Mouse (Mus musculus) hindbrain, embryonic 13.5 days (tissue): ENCODE results near the gene Celf2. TPM values are rescaled to one million over a fixed set of nuclear protein-coding genes. Genes with fewer than 3 reads are reported as not detected.
"Not testable (repeated sequence)": the region's sequence is repeated elsewhere in the genome, so short reads cannot be mapped to it uniquely, and the experiment has no call there.

Experiments used
- ATAC-seq: fragments of 200-750 bp; cut with Nextera tagmentation; 2 replicates; pipeline ENCODE4 v1.8.0; 2017; ENCODE audit warnings: moderate TSS enrichment; ENCODE audit not compliant: low FRiP score
- H3K27ac ChIP-seq: fragments of 300-500 bp; sonication (generic); 2 replicates; pipeline ENCODE4 v1.5.1; 2015; ENCODE audit warnings: inconsistent platforms, mild to moderate bottlenecking, moderate library complexity
- H3K27me3 ChIP-seq: fragments of 300-500 bp; sonication (generic); 2 replicates; pipeline ENCODE4 v1.6.1; 2015; ENCODE audit warnings: mild to moderate bottlenecking, inconsistent platforms
- H3K36me3 ChIP-seq: fragments of 300-500 bp; sonication (generic); 2 replicates; pipeline ENCODE4 v1.6.1; 2015; ENCODE audit warnings: mild to moderate bottlenecking, inconsistent platforms
- H3K4me1 ChIP-seq: fragments of 300-500 bp; sonication (generic); replicated peaks from 2 replicates; pipeline ENCODE4 v1.6.1; 2015; ENCODE audit warnings: inconsistent platforms
- H3K4me2 ChIP-seq: fragments of 300-500 bp; sonication (generic); 2 replicates; pipeline ENCODE4 v1.6.1; 2015; ENCODE audit warnings: inconsistent platforms, mild to moderate bottlenecking, moderate library complexity
- H3K4me3 ChIP-seq: fragments of 300-500 bp; sonication (generic); 2 replicates; pipeline ENCODE4 v1.5.1; 2015; ENCODE audit warnings: mild to moderate bottlenecking, inconsistent platforms
- H3K9ac ChIP-seq: fragments of 300-500 bp; sonication (generic); 2 replicates; pipeline ENCODE4 v1.6.1; 2015; ENCODE audit warnings: mild to moderate bottlenecking, inconsistent platforms
- H3K9me3 ChIP-seq: fragments of 300-500 bp; sonication (generic); 2 replicates; pipeline ENCODE4 v1.6.1; 2016; ENCODE audit warnings: inconsistent platforms
- WGBS: fragments of 180-500 bp; shearing (Covaris S2); methylation state at CpG from one replicate; pipeline ENCODE4 v1.1.7; 2015; 5-methylcytosine and 5-hydroxymethylcytosine counted together
- polyA plus RNA-seq: library from polyadenylated mRNA; unstranded; fragments of >200 nt; fragmentation: Nextera tagmentation; extraction: Ambion mirVana; gene quantifications from 2 replicates; pipeline ENCODE4 v1.2.1, GENCODE M21; 2015

The Celf2 gene
- polyA plus RNA-seq, 1 experiment from 2014 or later = 164 TPM

DNA sequence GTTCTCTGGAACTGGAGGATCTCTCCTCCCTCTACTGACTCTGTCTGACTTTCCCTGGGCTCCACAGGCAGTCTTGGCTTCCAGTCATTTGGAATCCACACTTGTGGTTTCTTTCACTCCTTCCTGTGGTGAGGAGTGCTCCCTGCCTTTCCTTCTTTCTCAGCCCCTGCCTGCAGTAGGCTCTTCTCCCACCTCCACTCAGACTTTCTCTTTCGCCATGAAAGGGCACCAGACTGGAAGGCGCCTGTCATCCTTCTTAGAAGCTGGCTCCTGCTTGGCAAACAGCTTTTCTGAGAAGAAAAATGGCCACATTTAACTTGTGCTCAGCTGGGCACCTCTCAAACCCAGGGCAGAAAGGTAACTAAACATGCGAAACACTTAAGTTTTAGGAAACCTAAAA, 915.2 kb downstream of the Celf2 start:
- H3K27ac ChIP-seq = peak overlapping the region; percentile 78
- H3K4me3 ChIP-seq = no peak overlapping the region
- H3K9ac ChIP-seq = no peak overlapping the region
- peaks cover 17% of the 10 kb centered on the region for H3K4me1 ChIP-seq
- no peak overlapping the region for H3K4me2 ChIP-seq
- 46% methylated on average over 3 of the region's 3 CpGs for WGBS
- H3K27me3 ChIP-seq = no peaks in the 10 kb centered on the region
- H3K9me3 ChIP-seq = no peaks in the 10 kb centered on the region
- peaks cover 20% of the 10 kb centered on the region for H3K36me3 ChIP-seq
- peak; percentile 9; the same call in 1 of the 2 replicates for ATAC-seq

DNA sequence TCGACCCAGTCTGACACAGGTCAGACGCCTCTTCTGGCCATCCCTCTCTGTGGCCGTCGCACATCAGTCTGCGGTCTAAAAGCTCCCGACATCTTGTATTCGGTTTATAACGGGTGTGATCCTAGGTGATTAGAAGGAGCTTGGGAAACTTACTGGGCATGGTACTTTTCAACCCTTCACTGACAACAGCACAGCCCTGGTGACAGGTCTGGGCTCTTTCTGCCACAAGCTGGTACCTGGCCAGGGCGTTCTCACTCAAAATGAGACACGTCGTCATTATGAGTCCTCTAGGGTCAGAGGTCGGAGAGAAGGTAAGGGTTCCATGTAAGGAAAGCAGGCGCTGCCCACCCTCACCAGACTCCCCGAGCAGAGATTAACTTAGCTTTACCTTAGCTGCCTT, 915.6 kb downstream of the Celf2 start:
- WGBS = 81% methylated on average over 14 of the region's 14 CpGs
- H3K27me3 ChIP-seq = no peaks in the 10 kb centered on the region
- H3K9me3 ChIP-seq = no peaks in the 10 kb centered on the region
- ATAC-seq = peak; percentile 26; the same call in 1 of the 2 replicates
- H3K27ac ChIP-seq = peak overlapping the region; percentile 78
- peaks cover 20% of the 10 kb centered on the region for H3K36me3 ChIP-seq
- H3K4me1 ChIP-seq = peaks cover 17% of the 10 kb centered on the region
- no peak overlapping the region for H3K4me2 ChIP-seq
- H3K9ac ChIP-seq = no peak overlapping the region
- no peak overlapping the region for H3K4me3 ChIP-seq

DNA sequence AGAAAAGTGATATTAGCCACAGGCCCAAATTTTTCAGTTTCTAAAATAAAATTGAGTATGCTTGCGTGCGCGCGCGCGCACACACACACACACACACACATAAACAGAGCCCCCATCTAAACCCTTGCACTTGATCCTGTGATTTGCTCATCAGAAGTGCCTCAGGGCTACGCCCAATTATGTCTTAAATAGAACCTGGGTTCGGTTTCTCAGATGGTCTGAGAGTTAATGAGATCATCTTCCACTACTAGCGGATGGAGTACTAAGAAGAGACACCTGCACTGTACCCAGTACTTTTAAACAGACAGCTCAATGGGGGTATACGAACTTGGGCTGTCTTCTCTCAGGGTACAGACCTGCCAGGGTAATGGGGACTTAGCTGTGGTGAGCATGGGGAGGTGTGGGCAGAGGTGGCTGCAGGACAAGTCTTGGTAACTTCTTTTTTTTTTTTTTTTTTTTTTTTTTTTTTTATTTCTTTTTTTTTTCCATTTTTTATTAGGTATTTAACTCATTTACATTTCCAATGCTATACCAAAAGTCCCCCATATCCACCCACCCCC, 923.2 kb downstream of the Celf2 start:
- WGBS = 92% methylated on average over 10 of the region's 10 CpGs
- no peak overlapping the region for H3K4me3 ChIP-seq
- peaks cover 12% of the 10 kb centered on the region for H3K36me3 ChIP-seq
- H3K9ac ChIP-seq = no peak overlapping the region
- H3K4me1 ChIP-seq = peaks cover 4% of the 10 kb centered on the region; the same call in 1 of the 2 replicates
- H3K27me3 ChIP-seq = no peaks in the 10 kb centered on the region
- ATAC-seq = 0 out of 2 replicates have a peak, but pooled peaks have one; percentile 13
- H3K9me3 ChIP-seq = no peaks in the 10 kb centered on the region
- no peak overlapping the region for H3K27ac ChIP-seq
- H3K4me2 ChIP-seq = no peak overlapping the region

DNA sequence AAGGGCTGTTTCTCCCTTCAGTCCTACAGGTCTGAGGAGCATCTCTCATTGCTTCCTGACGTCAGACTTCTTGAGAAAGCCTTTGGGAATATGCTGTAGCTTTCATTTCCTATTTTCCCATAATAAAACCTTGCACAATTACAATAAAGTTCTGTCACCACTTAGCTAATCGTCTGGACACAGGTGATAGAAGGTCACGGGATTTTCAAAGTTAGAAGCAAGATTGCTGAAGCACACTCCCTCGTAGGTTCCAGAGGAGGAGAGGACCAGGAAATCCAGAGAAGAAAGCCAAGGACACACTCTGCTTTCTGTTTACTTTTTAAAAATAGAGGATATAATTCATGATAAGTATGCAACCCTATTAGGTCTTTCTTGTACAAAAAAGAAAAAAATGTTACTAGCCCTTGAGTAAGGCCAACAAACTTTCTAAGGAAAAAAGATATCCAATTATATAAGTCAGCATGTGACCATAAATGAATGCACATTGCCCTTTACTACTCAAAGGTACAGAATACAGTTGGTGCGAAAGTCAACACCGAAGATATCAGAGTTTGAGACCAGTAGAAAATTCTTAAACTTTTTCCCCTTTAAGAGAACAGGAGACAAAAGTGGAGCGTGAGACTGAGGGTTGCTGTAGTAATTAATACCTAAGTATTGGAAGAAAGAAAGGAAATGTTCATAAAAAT, 924.2 kb downstream of the Celf2 start:
- H3K27ac ChIP-seq = no peak overlapping the region
- peaks cover 7% of the 10 kb centered on the region; the same call in 1 of the 2 replicates for H3K4me1 ChIP-seq
- no peak for ATAC-seq
- H3K4me2 ChIP-seq = no peak overlapping the region
- H3K9ac ChIP-seq = no peak overlapping the region
- 90% methylated on average over 7 of the region's 7 CpGs for WGBS
- H3K27me3 ChIP-seq = no peaks in the 10 kb centered on the region
- H3K9me3 ChIP-seq = no peaks in the 10 kb centered on the region
- peaks cover 12% of the 10 kb centered on the region for H3K36me3 ChIP-seq
- H3K4me3 ChIP-seq = no peak overlapping the region

DNA sequence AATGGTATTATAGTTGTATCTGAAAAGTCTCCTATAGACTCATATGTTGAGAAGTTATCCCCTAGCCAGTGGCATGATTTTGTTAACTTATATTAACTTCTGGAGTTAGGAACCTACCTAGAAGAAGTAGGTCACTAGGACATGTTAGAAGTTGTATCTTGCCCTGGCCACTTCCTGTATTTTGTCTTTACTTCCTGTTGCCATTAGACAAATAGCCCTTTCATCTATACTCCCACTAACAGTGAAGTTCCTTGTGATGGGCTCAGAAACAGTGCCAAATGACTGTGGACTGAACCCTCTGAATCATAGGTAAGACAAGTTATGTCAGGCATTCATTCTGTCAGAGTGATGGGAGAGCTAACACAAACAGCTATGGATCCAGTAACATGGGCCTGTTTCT, 926.7 kb downstream of the Celf2 start:
- no peak overlapping the region for H3K27ac ChIP-seq
- peaks cover 7% of the 10 kb centered on the region; the same call in 1 of the 2 replicates for H3K4me1 ChIP-seq
- no peak overlapping the region for H3K4me3 ChIP-seq
- H3K27me3 ChIP-seq = no peaks in the 10 kb centered on the region
- no peak overlapping the region for H3K4me2 ChIP-seq
- no peaks in the 10 kb centered on the region for H3K9me3 ChIP-seq
- no peak overlapping the region for H3K9ac ChIP-seq
- H3K36me3 ChIP-seq = peaks cover 12% of the 10 kb centered on the region
- ATAC-seq = no peak

DNA sequence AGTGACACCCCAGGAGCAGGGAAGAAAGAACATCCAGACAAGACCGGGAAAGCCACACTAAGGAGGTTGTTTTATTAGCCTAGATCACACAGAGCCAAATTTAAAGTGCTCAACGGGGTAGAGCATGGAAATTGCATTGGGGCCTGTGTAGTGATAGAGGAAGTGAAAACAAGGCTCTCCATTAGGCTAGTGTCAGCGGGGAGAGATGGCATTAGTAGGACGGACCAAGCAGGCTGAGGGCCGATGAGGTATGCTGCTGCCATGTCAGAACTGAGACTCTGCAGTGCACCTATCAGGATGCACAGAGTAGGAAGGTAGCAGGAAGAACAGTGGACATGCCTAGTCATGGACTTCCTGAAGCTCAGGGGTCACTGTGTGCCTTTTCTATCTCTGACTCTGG, 929.3 kb downstream of the Celf2 start:
- Histone ChIP-seq H3K4me2 (no peak overlapping the region), H3K4me1 (0 out of 2 replicates have a peak, but pooled peaks cover 3% of the 10 kb centered on the region), H3K9me3 (no peaks in the 10 kb centered on the region), H3K36me3 (peaks cover 12% of the 10 kb centered on the region), H3K27ac (peak overlapping the region; percentile 18; the same call in 1 of the 2 replicates), H3K27me3 (no peaks in the 10 kb centered on the region), H3K9ac (no peak overlapping the region), H3K4me3 (no peak overlapping the region)
- 77% methylated on average over 5 of the region's 5 CpGs for WGBS
- no peak for ATAC-seq

DNA sequence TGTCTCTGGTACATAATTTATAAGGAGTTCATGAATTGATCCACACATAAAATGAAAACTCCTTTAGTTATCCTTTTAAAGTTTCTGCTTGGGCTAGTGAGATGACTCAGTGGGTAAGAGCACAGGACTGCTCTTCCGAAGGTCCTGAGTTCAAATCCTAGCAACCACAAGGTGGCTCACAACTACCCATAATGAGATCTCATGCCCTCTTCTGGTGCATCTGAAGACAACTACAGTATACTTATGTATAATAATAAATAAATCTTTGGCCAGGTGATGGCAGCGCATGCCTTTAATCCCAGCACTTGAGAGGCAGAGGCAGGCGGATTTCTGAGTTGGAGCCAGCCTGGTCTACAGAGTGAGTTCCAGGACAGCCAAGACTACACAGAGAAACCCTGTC, 934.0 kb downstream of the Celf2 start:
- not testable (repeated sequence) for ATAC-seq, H3K4me3 ChIP-seq, H3K27ac ChIP-seq, H3K9ac ChIP-seq, H3K4me2 ChIP-seq, H3K36me3 ChIP-seq, H3K27me3 ChIP-seq, H3K9me3 ChIP-seq, H3K4me1 ChIP-seq
- WGBS = 96% methylated on average over 3 of the region's 3 CpGs

DNA sequence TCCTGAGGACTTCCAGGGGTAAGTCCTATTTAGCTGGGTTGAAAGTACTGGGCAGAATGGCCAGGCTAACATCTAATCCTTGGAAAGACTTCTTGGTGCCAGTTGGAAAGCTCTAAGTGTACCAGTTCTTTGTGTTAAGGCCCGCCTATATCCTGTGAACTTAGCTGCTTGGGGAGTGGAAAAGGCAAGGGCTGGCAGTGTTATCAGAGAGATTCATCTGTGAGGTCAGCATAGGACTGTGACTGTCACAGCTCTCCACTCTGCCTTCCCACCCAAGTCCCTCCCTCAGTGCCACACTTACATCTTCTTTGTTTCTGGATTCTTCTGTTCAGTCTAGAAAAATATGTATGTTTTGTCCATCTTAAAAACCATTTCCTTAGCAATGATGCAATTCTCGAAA, 935.7 kb downstream of the Celf2 start:
- no peak overlapping the region for H3K27ac ChIP-seq
- no peaks in the 10 kb centered on the region for H3K4me1 ChIP-seq
- H3K4me3 ChIP-seq = no peak overlapping the region
- H3K27me3 ChIP-seq = no peaks in the 10 kb centered on the region
- no peak overlapping the region for H3K9ac ChIP-seq
- WGBS = 94% methylated on average over 2 of the region's 2 CpGs
- H3K9me3 ChIP-seq = no peaks in the 10 kb centered on the region
- H3K36me3 ChIP-seq = peaks cover 6% of the 10 kb centered on the region
- no peak for ATAC-seq
- H3K4me2 ChIP-seq = no peak overlapping the region

DNA sequence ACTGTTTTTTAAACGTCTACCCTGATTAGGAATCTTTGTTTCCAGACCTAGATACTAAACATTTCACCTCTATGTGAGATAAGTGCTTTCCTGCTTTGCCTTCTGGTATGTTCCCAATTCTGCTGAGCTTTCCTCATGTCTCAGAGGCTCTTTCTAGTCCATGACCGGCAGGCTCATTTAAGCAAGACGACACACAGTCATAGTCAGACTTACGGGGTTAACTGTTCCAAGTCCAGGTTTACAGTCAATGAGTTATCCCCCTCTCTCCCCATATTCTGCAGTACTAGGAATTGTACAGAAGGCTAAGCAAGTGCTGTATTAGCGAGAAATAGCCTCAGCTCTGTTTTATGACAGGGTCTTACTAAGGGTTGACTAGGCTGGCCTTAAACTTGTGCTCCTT, 936.4 kb downstream of the Celf2 start:
- H3K4me1 ChIP-seq = no peaks in the 10 kb centered on the region
- WGBS = 85% methylated on average over 5 of the region's 5 CpGs
- H3K9ac ChIP-seq = no peak overlapping the region
- H3K9me3 ChIP-seq = no peaks in the 10 kb centered on the region
- no peaks in the 10 kb centered on the region for H3K27me3 ChIP-seq
- no peak for ATAC-seq
- H3K4me2 ChIP-seq = no peak overlapping the region
- no peak overlapping the region for H3K27ac ChIP-seq
- no peak overlapping the region for H3K4me3 ChIP-seq
- peaks cover 6% of the 10 kb centered on the region for H3K36me3 ChIP-seq

DNA sequence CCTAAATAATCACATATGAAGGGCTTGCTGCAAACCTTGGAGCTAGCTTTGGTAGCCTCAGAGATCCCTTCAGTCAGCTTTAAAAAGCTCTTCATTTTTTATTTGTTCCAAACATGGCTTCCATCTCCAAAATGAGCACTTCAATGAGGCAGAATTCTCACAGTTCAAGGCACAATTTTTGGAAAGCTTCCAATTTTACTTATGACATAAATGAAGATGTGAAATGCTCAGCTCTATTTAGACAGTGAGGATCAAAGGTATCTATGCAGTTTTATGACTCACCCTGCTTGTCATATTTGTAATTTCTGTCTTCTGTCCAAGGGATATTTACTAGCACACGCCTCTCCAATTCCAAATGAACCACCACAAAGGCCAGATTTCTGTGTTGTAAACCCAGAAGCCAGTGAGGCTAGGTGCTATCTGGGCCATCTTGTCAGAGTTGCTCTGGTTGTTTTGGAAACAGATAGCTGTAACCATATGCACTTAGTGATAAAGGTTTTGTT, 940.3 kb downstream of the Celf2 start:
- H3K27ac ChIP-seq = no peak overlapping the region
- H3K27me3 ChIP-seq = no peaks in the 10 kb centered on the region
- no peak overlapping the region for H3K9ac ChIP-seq
- ATAC-seq = no peak
- H3K4me2 ChIP-seq = no peak overlapping the region
- H3K4me3 ChIP-seq = no peak overlapping the region
- WGBS = 81% methylated on average over 1 of the region's 1 CpGs
- H3K9me3 ChIP-seq = no peaks in the 10 kb centered on the region
- H3K4me1 ChIP-seq = no peaks in the 10 kb centered on the region
- no peaks in the 10 kb centered on the region for H3K36me3 ChIP-seq

DNA sequence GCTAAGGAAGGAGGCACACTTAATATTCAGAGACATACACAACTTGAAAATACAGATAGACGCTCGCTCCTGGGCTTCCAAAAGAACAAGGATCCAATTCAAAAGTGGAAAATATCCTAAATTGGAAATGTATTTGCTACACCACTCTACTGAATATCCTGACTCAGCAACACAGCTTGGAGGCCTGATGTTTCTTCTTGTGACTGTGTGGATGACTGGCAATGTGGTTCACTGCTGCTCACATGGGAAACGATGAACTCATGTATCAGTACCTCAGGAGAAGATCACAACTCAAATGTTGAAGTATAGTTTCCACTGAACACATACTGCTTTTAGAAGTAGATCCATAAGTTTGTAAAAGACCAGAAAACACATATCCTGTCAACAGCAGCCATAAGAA, 944.2 kb downstream of the Celf2 start:
- Histone ChIP-seq H3K27me3 (no peaks in the 10 kb centered on the region), H3K4me1 (no peaks in the 10 kb centered on the region), H3K9ac (no peak overlapping the region), H3K4me3 (no peak overlapping the region), H3K9me3 (no peaks in the 10 kb centered on the region), H3K27ac (no peak overlapping the region), H3K4me2 (no peak overlapping the region), H3K36me3 (peaks cover 8% of the 10 kb centered on the region)
- 93% methylated on average over 3 of the region's 3 CpGs for WGBS
- no peak for ATAC-seq

DNA sequence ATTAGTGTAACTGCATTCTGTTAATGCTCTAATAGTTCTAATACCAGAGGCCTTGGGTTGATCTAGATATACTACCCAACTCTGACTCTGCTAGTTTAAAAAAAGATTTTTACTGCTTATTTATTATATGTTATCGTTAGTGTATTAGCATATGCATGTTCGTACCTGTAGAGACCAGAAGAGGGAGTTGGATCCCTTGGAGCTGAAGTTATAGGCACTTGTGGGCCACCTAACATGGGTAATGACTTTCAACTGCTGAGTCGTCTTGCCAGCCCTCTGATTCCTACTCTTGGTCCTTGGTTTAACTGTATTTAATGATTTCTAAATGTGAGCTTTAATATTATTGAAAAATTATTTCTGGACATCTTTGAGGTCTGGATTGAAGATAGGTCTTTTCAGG, 948.0 kb downstream of the Celf2 start:
- WGBS = 94% methylated on average over 3 of the region's 3 CpGs
- Histone ChIP-seq H3K4me3 (no peak overlapping the region), H3K36me3 (peaks cover 15% of the 10 kb centered on the region), H3K9ac (no peak overlapping the region), H3K27ac (no peak overlapping the region), H3K4me1 (no peaks in the 10 kb centered on the region), H3K27me3 (no peaks in the 10 kb centered on the region), H3K4me2 (no peak overlapping the region), H3K9me3 (no peaks in the 10 kb centered on the region)
- ATAC-seq = no peak

DNA sequence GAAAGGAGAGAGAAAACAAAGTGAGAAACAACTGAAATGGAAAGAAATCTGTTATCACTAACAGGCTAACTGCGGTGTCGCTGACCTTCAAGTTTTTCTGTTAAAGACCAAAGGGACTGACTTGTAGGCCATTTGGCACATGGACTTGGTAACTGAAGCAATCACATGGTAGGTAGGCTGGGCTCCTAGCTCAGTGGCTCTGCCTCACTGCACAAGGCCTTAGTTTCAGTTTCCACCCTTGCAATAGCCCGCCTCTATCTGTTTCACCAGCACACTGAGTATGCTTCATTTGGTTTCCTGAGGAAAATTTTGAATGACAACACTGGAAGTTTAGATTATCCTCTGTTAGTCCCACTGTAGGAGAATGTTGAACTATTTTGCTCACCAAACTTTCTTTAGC, 948.6 kb downstream of the Celf2 start:
- Histone ChIP-seq H3K4me2 (no peak overlapping the region), H3K9ac (no peak overlapping the region), H3K4me3 (no peak overlapping the region), H3K4me1 (no peaks in the 10 kb centered on the region), H3K9me3 (no peaks in the 10 kb centered on the region), H3K36me3 (peaks cover 15% of the 10 kb centered on the region), H3K27ac (no peak overlapping the region), H3K27me3 (no peaks in the 10 kb centered on the region)
- WGBS = 100% methylated on average over 3 of the region's 3 CpGs
- no peak for ATAC-seq
